Mouse (Mus musculus) MEL (cell line): Measurements from ENCODE around the gene Drd1. TPM values are rescaled to one million over a fixed set of nuclear protein-coding genes. Genes with fewer than 3 reads are reported as not detected.
A peak's percentile ranks its signal among the peaks of the same experiment; 100 is the strongest.

Experiments used
- DNase-seq: peaks from one replicate; pipeline ENCODE4 v3.0.0; 2011; ENCODE audit warnings: low read depth, low spot score
- H3K27ac ChIP-seq: 2 replicates; pipeline ENCODE4 v1.5.1; 2012; ENCODE audit warnings: low read depth, mild to moderate bottlenecking, control low read depth, low read length, moderate library complexity; ENCODE audit not compliant: control insufficient read depth
- H3K27me3 ChIP-seq, 2 experiments: fragments of 150-350 bp in 1 of 2; sonication (generic) in 1 of 2; 2 replicates each; pipeline ENCODE4 v1.6.1; 2012; ENCODE audit warnings: low read length in 2 of 2, mild to moderate bottlenecking in 2 of 2, improper control_type of control experiment in 1 of 2, moderate library complexity in 1 of 2; ENCODE audit not compliant: insufficient read depth in 2 of 2, control insufficient read depth in 1 of 2
- H3K36me3 ChIP-seq, 2 experiments: 2 replicates each; pipeline ENCODE4 v1.6.1; 2012 to 2014; ENCODE audit warnings: low read length in 2 of 2, improper control_type of control experiment in 1 of 2, inconsistent platforms in 1 of 2, mild to moderate bottlenecking in 1 of 2; ENCODE audit not compliant: insufficient read depth in 2 of 2, control insufficient read depth in 1 of 2
- H3K4me1 ChIP-seq, 2 experiments: fragments of 150-350 bp in 1 of 2; sonication (generic) in 1 of 2; 2 replicates each; pipeline ENCODE4 v1.6.1; 2012; ENCODE audit warnings: low read length in 2 of 2, improper control_type of control experiment in 1 of 2, mild to moderate bottlenecking in 1 of 2; ENCODE audit not compliant: insufficient read depth in 2 of 2, control insufficient read depth in 1 of 2
- H3K4me3 ChIP-seq, 2 experiments: fragments of 150-350 bp in 1 of 2; sonication (generic) in 1 of 2; 2 replicates each; pipeline ENCODE4 v1.5.1; 2012; ENCODE audit warnings: low read depth in 2 of 2, low read length in 2 of 2, mild to moderate bottlenecking in 2 of 2, moderate library complexity in 2 of 2, control low read depth in 1 of 2, improper control_type of control experiment in 1 of 2; ENCODE audit not compliant: control insufficient read depth in 1 of 2, insufficient read depth in 1 of 2
- H3K79me2 ChIP-seq: 2 replicates; pipeline ENCODE4 v1.6.1; 2012; ENCODE audit warnings: mild to moderate bottlenecking, low read length, moderate library complexity; ENCODE audit not compliant: control insufficient read depth, poor library complexity, insufficient read depth
- H3K9ac ChIP-seq: 2 replicates; pipeline ENCODE4 v1.6.1; 2012; ENCODE audit warnings: low read depth, mild to moderate bottlenecking, control low read depth, low read length, moderate library complexity; ENCODE audit not compliant: control insufficient read depth, poor library complexity, severe bottlenecking
- H3K9me3 ChIP-seq: fragments of 150-350 bp; sonication (generic); replicated peaks from 2 replicates; pipeline ENCODE4 v1.6.1; 2012; ENCODE audit warnings: mild to moderate bottlenecking, low read length, improper control_type of control experiment, moderate library complexity; ENCODE audit not compliant: insufficient read depth
- CHD1 ChIP-seq: IDR thresholded peaks from 2 replicates; pipeline ENCODE4 v1.6.1; 2012; ENCODE audit warnings: low read depth, mild to moderate bottlenecking, inconsistent platforms, low read length, improper control_type of control experiment
- E2F4 ChIP-seq: IDR thresholded peaks from 2 replicates; pipeline ENCODE4 v1.6.1; 2011; ENCODE audit warnings: low read depth, low read length, improper control_type of control experiment, borderline replicate concordance
- ELF1 ChIP-seq: IDR thresholded peaks from 2 replicates; pipeline ENCODE4 v1.6.1; 2014; ENCODE audit warnings: low read depth, mild to moderate bottlenecking, inconsistent platforms, low read length, improper control_type of control experiment, moderate library complexity
- EP300 ChIP-seq, 2 experiments: IDR thresholded peaks; 2 replicates each; pipeline ENCODE4 v1.6.1; 2011; ENCODE audit warnings: improper control_type of control experiment in 2 of 2, low read length in 2 of 2, low read depth in 1 of 2, mild to moderate bottlenecking in 1 of 2
- ETS1 ChIP-seq: IDR thresholded peaks from 2 replicates; pipeline ENCODE4 v1.6.1; 2012; ENCODE audit warnings: low read depth, mild to moderate bottlenecking, inconsistent platforms, low read length, improper control_type of control experiment, moderate library complexity
- GATA1 ChIP-seq: IDR thresholded peaks from 2 replicates; pipeline ENCODE4 v1.6.1; 2011; ENCODE audit warnings: low read depth, low read length, improper control_type of control experiment
- HCFC1 ChIP-seq: IDR thresholded peaks from 2 replicates; pipeline ENCODE4 v1.6.1; 2012; ENCODE audit warnings: low read depth, mild to moderate bottlenecking, inconsistent platforms, low read length, improper control_type of control experiment, moderate library complexity
- JUND ChIP-seq: IDR thresholded peaks from 2 replicates; pipeline ENCODE4 v1.6.1; 2011; ENCODE audit warnings: low read depth, mild to moderate bottlenecking, improper control_type of control experiment, low read length
- MYB ChIP-seq: IDR thresholded peaks from 2 replicates; pipeline ENCODE4 v1.6.1; 2011; ENCODE audit warnings: mild to moderate bottlenecking, low read depth, low read length, improper control_type of control experiment
- MYC ChIP-seq: IDR thresholded peaks from 2 replicates; pipeline ENCODE4 v1.6.1; 2011; ENCODE audit warnings: low read depth, mild to moderate bottlenecking, low read length, improper control_type of control experiment, moderate library complexity
- NELFE ChIP-seq: IDR thresholded peaks from 2 replicates; pipeline ENCODE4 v1.6.1; 2011; ENCODE audit warnings: low read depth, low read length, improper control_type of control experiment
- NRF1 ChIP-seq: IDR thresholded peaks from 2 replicates; pipeline ENCODE4 v1.6.1; 2014; ENCODE audit warnings: low read depth, mild to moderate bottlenecking, inconsistent platforms, low read length, improper control_type of control experiment, moderate library complexity; ENCODE audit not compliant: poor library complexity, insufficient read depth, severe bottlenecking
- POLR2AphosphoS2 ChIP-seq: IDR thresholded peaks from 2 replicates; pipeline ENCODE4 v1.6.1; 2011; ENCODE audit warnings: low read length, improper control_type of control experiment
- POLR2AphosphoS5 ChIP-seq: IDR thresholded peaks from 2 replicates; pipeline ENCODE4 v1.6.1; 2012; ENCODE audit warnings: low read depth, borderline replicate concordance, mild to moderate bottlenecking, inconsistent platforms, low read length, moderate library complexity, mixed read lengths
- SIN3A ChIP-seq: IDR thresholded peaks from 2 replicates; pipeline ENCODE4 v1.6.1; 2012; ENCODE audit warnings: low read length, improper control_type of control experiment, inconsistent platforms
- SMC3 ChIP-seq: IDR thresholded peaks from 2 replicates; pipeline ENCODE4 v1.6.1; 2011; ENCODE audit warnings: low read depth, low read length, improper control_type of control experiment
- USF1 ChIP-seq: IDR thresholded peaks from 2 replicates; pipeline ENCODE4 v1.6.1; 2014; ENCODE audit warnings: low read depth, mild to moderate bottlenecking, inconsistent platforms, low read length, improper control_type of control experiment, moderate library complexity
- ZMIZ1 ChIP-seq: IDR thresholded peaks from 2 replicates; pipeline ENCODE4 v1.6.1; 2012; ENCODE audit warnings: low read depth, mild to moderate bottlenecking, inconsistent platforms, low read length, improper control_type of control experiment, moderate library complexity
- polyA plus RNA-seq, 2 experiments: library from polyadenylated mRNA; stranded (reverse) in 1 of 2; unstranded in 1 of 2; fragments of >175 nt in 1 of 2; fragments of >200 nt in 1 of 2; gene quantifications; 2 replicates each; pipeline versions ENCODE4 v1.2.1 to v1.2.4; 2012; ENCODE audit warnings: low replicate concordance in 2 of 2, low read depth in 1 of 2; ENCODE audit not compliant: insufficient read length in 2 of 2, insufficient read depth in 1 of 2, missing spikeins in 1 of 2
- total RNA-seq: library from RNA; depleted of rRNA; stranded (reverse); fragments of 300-350 nt; gene quantifications from 2 replicates; pipeline ENCODE4 v1.2.3, GENCODE M21; 2012

The Drd1 gene
- total and polyA plus RNA-seq, 3 experiments = not detected

DNA sequence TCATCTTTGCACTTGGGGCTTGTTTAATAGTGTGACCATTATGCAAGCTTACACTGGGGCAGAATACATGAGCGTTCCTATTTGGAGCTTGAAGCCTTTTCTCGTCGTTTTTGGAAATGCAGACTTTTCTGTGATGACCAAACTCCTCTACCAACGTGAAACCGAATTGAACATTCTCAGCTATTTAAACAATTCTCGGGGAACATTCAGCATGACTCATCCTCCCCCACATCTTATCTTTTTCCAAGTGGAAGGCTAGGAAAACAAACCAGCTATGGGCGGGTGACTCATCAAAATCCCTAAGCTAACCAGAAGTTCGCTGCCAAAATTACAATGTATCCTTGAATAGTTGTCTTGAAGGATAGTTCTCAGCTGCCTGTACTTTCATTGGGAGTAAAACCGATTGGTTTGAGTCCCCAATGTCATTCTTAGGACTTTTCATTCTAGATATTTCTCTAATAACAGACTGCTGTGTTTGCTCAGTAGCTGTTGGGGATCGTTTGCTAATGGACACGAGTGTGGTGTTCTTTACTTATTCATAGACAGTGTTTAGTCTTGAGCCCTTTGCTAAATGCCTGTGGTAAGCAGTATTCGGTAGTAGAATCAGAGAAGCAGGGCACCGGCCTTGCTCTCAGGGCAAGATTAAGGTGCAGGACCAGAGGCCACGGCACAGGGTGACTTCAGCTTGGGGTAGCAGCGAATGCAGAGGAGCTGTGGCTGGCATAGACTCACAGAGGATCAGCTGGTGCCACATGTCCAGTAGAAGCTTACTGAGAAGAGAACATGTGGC, 45.7 kb upstream of the Drd1 start:
- Histone ChIP-seq H3K27ac (0 out of 2 replicates have a peak overlapping the region, but pooled peaks have one; percentile 26), H3K4me1 (peaks cover 0 to 7% of the 10 kb centered on the region in 2 experiments; a peak in 3 of 4 replicates), H3K79me2 (no peaks in the 10 kb centered on the region), H3K9ac (no peak overlapping the region), H3K27me3 (no peaks in the 10 kb centered on the region), H3K36me3 (peaks cover 14 to 16% of the 10 kb centered on the region in 2 experiments), H3K9me3 (no peaks in the 10 kb centered on the region), H3K4me3 (no peak overlapping the region)
- peak; percentile 37 for DNase-seq
- TF ChIP-seq MYB (no peak), EP300 (IDR thresholded peaks at IDR 0.05; ENCODE audit: low read depth in 1 of 2, low read length in 2 of 2) (peak in 1 of 2 experiments; percentile 66; a peak in 2 of 4 replicates), ETS1 (peak; percentile 34; the same call in 1 of the 2 replicates), JUND (peak; percentile 68; the same call in 1 of the 2 replicates), GATA1 (peak; percentile 36; the same call in 1 of the 2 replicates)

- H3K27ac ChIP-seq = no peak overlapping the region
- H3K4me3 ChIP-seq = no peak overlapping the region
- H3K79me2 ChIP-seq = no peaks in the 10 kb centered on the region
- peaks cover 0 to 7% of the 10 kb centered on the region in 2 experiments; a peak in 3 of 4 replicates for H3K4me1 ChIP-seq
- H3K27me3 ChIP-seq = no peaks in the 10 kb centered on the region
- H3K36me3 ChIP-seq = peaks cover 16 to 25% of the 10 kb centered on the region in 2 experiments
- H3K9ac ChIP-seq = no peak overlapping the region
- no peak for TF ChIP-seq ELF1
- no peak for TF ChIP-seq SIN3A
- TF ChIP-seq SMC3 = no peak
- no peak for TF ChIP-seq NELFE
- TF ChIP-seq NRF1 = no peak
- no peak for TF ChIP-seq ETS1
- no peak for TF ChIP-seq HCFC1
- TF ChIP-seq POLR2AphosphoS5 = no peak
- no peak for TF ChIP-seq EP300 (IDR thresholded peaks at IDR 0.05; ENCODE audit: low read depth in 1 of 2, low read length in 2 of 2)
- no peak for TF ChIP-seq USF1
- TF ChIP-seq E2F4 = no peak
- TF ChIP-seq MYC = no peak
- no peak for TF ChIP-seq POLR2AphosphoS2
- TF ChIP-seq CHD1 = no peak
- TF ChIP-seq MYB = no peak
- TF ChIP-seq ZMIZ1 = no peak
- DNase-seq = no peak
- H3K9me3 ChIP-seq = no peaks in the 10 kb centered on the region
Measured at GRCm38 (mm10) chr13:54097797-54098196, 42.3 kb upstream of the Drd1 start.
